Comparison of ENCODE assay signal across 8 mouse cellular contexts in the genomic region with DNA sequence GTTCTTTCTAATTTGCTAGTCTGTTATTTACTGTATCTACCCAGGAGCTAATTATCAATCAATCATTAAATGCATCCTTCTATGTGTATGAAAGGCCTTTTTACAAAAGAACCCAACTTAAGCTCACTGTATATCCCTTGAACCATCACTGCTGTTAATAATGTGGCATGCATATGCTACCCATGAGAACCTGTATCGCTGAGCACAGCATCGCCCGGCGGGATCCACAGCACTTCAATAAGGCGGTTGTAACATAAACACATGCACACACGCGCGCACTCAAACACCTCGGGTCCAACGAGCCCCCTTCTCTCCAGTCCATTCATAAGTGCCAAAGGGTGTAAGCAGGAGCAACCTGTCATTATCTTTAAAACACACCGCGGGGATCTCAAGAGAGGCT. TPM values are rescaled to one million over a fixed set of nuclear protein-coding genes. Genes with fewer than 3 reads are reported as not detected.
DNase-seq lines count a peak whose midpoint lies in the region; ATAC-seq and TF ChIP-seq lines count a peak whose summit lies in the region.

No protein-coding gene starts in this region.

- H3K4me2 ChIP-seq in kidney, embryonic 15.5 days, result peak overlapping the region; percentile 88
- H3K4me2 ChIP-seq in forebrain, embryonic 16.5 days (ENCODE audit: low read length), result peak overlapping the region; percentile 68
- peak overlapping the region; percentile 91 for H3K4me2 ChIP-seq in limb, embryonic 14.5 days (replicated peaks; ENCODE audit: low read depth, low read length, severe bottlenecking)

- no peak for TF ChIP-seq POLR2A in limb, embryonic 14.5 days (IDR thresholded peaks at IDR 0.05; ENCODE audit: borderline replicate concordance, extremely low read depth, insufficient read depth, insufficient read length)

- H3K36me3 ChIP-seq in kidney, embryonic 15.5 days, result no peaks in the 10 kb centered on the region
- H3K36me3 ChIP-seq in forebrain, embryonic 16.5 days (ENCODE audit: control insufficient read depth, insufficient read depth), result no peaks in the 10 kb centered on the region
- no peaks in the 10 kb centered on the region for H3K36me3 ChIP-seq in limb, embryonic 14.5 days (ENCODE audit: control insufficient read depth, insufficient read depth, low read length)

- 2% methylated on average over 12 of the region's 12 CpGs for WGBS in kidney, embryonic 15.5 days
- under 1% methylated on average over 12 of the region's 12 CpGs for WGBS in forebrain, embryonic 16.5 days
- under 1% methylated on average over 12 of the region's 12 CpGs for WGBS in limb, embryonic 14.5 days

- H3K9ac ChIP-seq in kidney, embryonic 15.5 days, result 0 out of 2 replicates have a peak overlapping the region, but pooled peaks have one; percentile 21
- peak overlapping the region; percentile 80 for H3K9ac ChIP-seq in forebrain, embryonic 16.5 days (replicated peaks; ENCODE audit: low read depth, low read length)
- H3K9ac ChIP-seq in limb, embryonic 14.5 days (ENCODE audit: low read depth, low read length, severe bottlenecking), result peak overlapping the region; percentile 59; the same call in 1 of the 2 replicates

- peaks cover 6% of the 10 kb centered on the region for H3K4me1 ChIP-seq in kidney, embryonic 15.5 days
- no peaks in the 10 kb centered on the region; the same call in 1 of the 2 replicates for H3K4me1 ChIP-seq in forebrain, embryonic 16.5 days (replicated peaks; ENCODE audit: control insufficient read depth, insufficient read depth, low read length)
- H3K4me1 ChIP-seq in limb, embryonic 14.5 days (ENCODE audit: control insufficient read depth, insufficient read depth, low read length), result no peaks in the 10 kb centered on the region

- H3K4me3 ChIP-seq in kidney, embryonic 15.5 days (replicated peaks), result peak overlapping the region; percentile 53
- peak overlapping the region; percentile 84 for H3K4me3 ChIP-seq in forebrain, embryonic 16.5 days (replicated peaks; ENCODE audit: low read length)
- peak overlapping the region; percentile 62 for H3K4me3 ChIP-seq in limb, embryonic 14.5 days (replicated peaks; ENCODE audit: low read length)

- no peak overlapping the region for H3K27ac ChIP-seq in kidney, embryonic 15.5 days
- H3K27ac ChIP-seq in forebrain, embryonic 16.5 days (ENCODE audit: low read length), result peak overlapping the region; percentile 85
- H3K27ac ChIP-seq in limb, embryonic 14.5 days (replicated peaks; ENCODE audit: low read depth, low read length), result no peak overlapping the region

- H3K27me3 ChIP-seq in kidney, embryonic 15.5 days, result peaks cover 32% of the 10 kb centered on the region
- H3K27me3 ChIP-seq in forebrain, embryonic 16.5 days (replicated peaks; ENCODE audit: control insufficient read depth, insufficient read depth, low read length), result no peaks in the 10 kb centered on the region
- peaks cover 31% of the 10 kb centered on the region for H3K27me3 ChIP-seq in limb, embryonic 14.5 days (ENCODE audit: control insufficient read depth, insufficient read depth, low read length)

- H3K9me3 ChIP-seq in kidney, embryonic 15.5 days (replicated peaks), result no peaks in the 10 kb centered on the region
- H3K9me3 ChIP-seq in forebrain, embryonic 16.5 days (ENCODE audit: control insufficient read depth, low read length), result no peaks in the 10 kb centered on the region
- no peaks in the 10 kb centered on the region for H3K9me3 ChIP-seq in limb, embryonic 14.5 days (ENCODE audit: control insufficient read depth, low read length)

- ATAC-seq in kidney, embryonic 15.5 days (replicated peaks; ENCODE audit: low FRiP score), result 0 out of 2 replicates have a peak, but pooled peaks have one; percentile 20
- peak; percentile 67 for ATAC-seq in forebrain, embryonic 16.5 days
- ATAC-seq in limb, embryonic 14.5 days (ENCODE audit: low FRiP score, low read depth), result no peak

- DNase-seq in kidney, adult 9 months, result no peak
- DNase-seq in cerebellum, adult 8-10 months, result peak; percentile 29
- DNase-seq in limb, embryonic 14.5 days (ENCODE audit: low spot score), result no peak
- peak; percentile 23 for DNase-seq in right cerebral cortex, postnatal 14 days
- no peak for DNase-seq in gastrocnemius, adult 18-20 months (ENCODE audit: low spot score)
- no peak for DNase-seq in gastrocnemius, adult 8-10 months (ENCODE audit: low spot score in 2 of 2)

RNA-seq across cellular contexts. Expression of gene Epha3, which starts 0.8 kb away (rescaled TPM):
- polyA plus RNA-seq in kidney, embryonic 15.5 days (2015; fragmentation: Nextera tagmentation; extraction: Ambion mirVana), result 12.0 and 14.6 TPM in 2 replicates
- 76.8 and 84.3 TPM in 2 replicates for polyA plus RNA-seq in forebrain, embryonic 16.5 days (2015; fragmentation: Nextera tagmentation; extraction: Ambion mirVana)
- polyA plus RNA-seq in limb, embryonic 14.5 days (2012; rRNA removed), result 15.7 and 18.0 TPM in 2 replicates
- polyA plus RNA-seq in limb, embryonic 14.5 days (2014; fragmentation: Nextera tagmentation; extraction: Ambion mirVana), result 26.6 and 31.0 TPM in 2 replicates
- under 1 TPM; 0.26 to 0.41 TPM for total RNA-seq in gastrocnemius, adult 18-20 months (2021)
- under 1 TPM; 0.05 to 0.35 (median 0.14) TPM for total RNA-seq in gastrocnemius, adult 8-10 months (2022)

Comparison
In these comparisons a context has a peak if more than half of its experiments do, and no peak if none do; other contexts are left out.
1. H3K9ac ChIP-seq: peak in every context shown above with its lines; median percentile 80 in forebrain, embryonic 16.5 days; 59 in limb, embryonic 14.5 days; 21 in kidney, embryonic 15.5 days.
2. DNase-seq: peak in cerebellum, adult 8-10 months (single experiment) and right cerebral cortex, postnatal 14 days (single experiment); none in kidney, adult 9 months (single experiment), limb, embryonic 14.5 days (single experiment), gastrocnemius, adult 18-20 months (single experiment) and gastrocnemius, adult 8-10 months (0 of 2).
3. Peak in every context shown above with its lines, with median percentiles within 50 percentile points of each other: H3K4me2 ChIP-seq and H3K4me3 ChIP-seq.